Mouse (Mus musculus) heart, postnatal 0 days (tissue): ENCODE results near the gene Ercc6. TPM values are rescaled to one million over a fixed set of nuclear protein-coding genes. Genes with fewer than 3 reads are reported as not detected.

ENCODE experiments used
- ATAC-seq: fragments of 200-750 bp; cut with Nextera tagmentation; 2 replicates; pipeline ENCODE4 v1.8.0; 2017; ENCODE audit warnings: low read depth, moderate number of reproducible peaks, moderate library complexity; ENCODE audit not compliant: insufficient read depth
- DNase-seq: peaks from one replicate; pipeline ENCODE4 v3.0.0-alpha.2; 2016; ENCODE audit warnings: low spot score
- H3K27ac ChIP-seq: fragments of 300-500 bp; sonication (generic); 2 replicates; pipeline ENCODE4 v1.5.1; 2014; ENCODE audit warnings: low read depth, mild to moderate bottlenecking
- H3K27me3 ChIP-seq: fragments of 300-500 bp; sonication (generic); 2 replicates; pipeline ENCODE4 v1.6.1; 2014; ENCODE audit warnings: low read length, mixed read lengths; ENCODE audit not compliant: control insufficient read depth, insufficient read depth
- H3K36me3 ChIP-seq: fragments of 300-500 bp; sonication (generic); replicated peaks from 2 replicates; pipeline ENCODE4 v1.6.1; 2014; ENCODE audit warnings: low read length, mixed read lengths; ENCODE audit not compliant: control insufficient read depth, insufficient read depth
- H3K4me1 ChIP-seq: fragments of 300-500 bp; sonication (generic); 2 replicates; pipeline ENCODE4 v1.6.1; 2014; ENCODE audit warnings: antibody characterized with exemption; ENCODE audit not compliant: control insufficient read depth, insufficient read depth
- H3K4me2 ChIP-seq: fragments of 300-500 bp; sonication (generic); 2 replicates; pipeline ENCODE4 v1.6.1; 2014; ENCODE audit warnings: low read depth, mild to moderate bottlenecking, low read length, moderate library complexity
- H3K4me3 ChIP-seq: fragments of 300-500 bp; sonication (generic); 2 replicates; pipeline ENCODE4 v1.5.1; 2014; ENCODE audit warnings: low read depth, low read length
- H3K9ac ChIP-seq: fragments of 300-500 bp; sonication (generic); replicated peaks from 2 replicates; pipeline ENCODE4 v1.6.1; 2014; ENCODE audit warnings: low read depth, low read length, mixed read lengths
- H3K9me3 ChIP-seq: fragments of 300-500 bp; sonication (generic); replicated peaks from 2 replicates; pipeline ENCODE4 v1.6.1; 2016; ENCODE audit warnings: low read length; ENCODE audit not compliant: control insufficient read depth
- CTCF ChIP-seq: IDR thresholded peaks from 2 replicates; pipeline ENCODE4 v1.5.1; 2016; ENCODE audit warnings: antibody characterized with exemption, control low read depth, low read depth
- EP300 ChIP-seq: IDR thresholded peaks from 2 replicates; pipeline ENCODE4 v1.6.1; 2016; ENCODE audit warnings: antibody characterized with exemption, low read depth
- WGBS: fragments of 180-500 bp; shearing (Covaris S2); extraction: QIAGEN DNeasy Blood & Tissue Kit; methylation state at CpG from one replicate; pipeline ENCODE4 v1.1.7; 2014; 5-methylcytosine and 5-hydroxymethylcytosine counted together
- polyA plus RNA-seq: library from polyadenylated mRNA; unstranded; fragments of >200 nt; fragmentation: Nextera tagmentation; extraction: Ambion mirVana; gene quantifications from 2 replicates; pipeline ENCODE4 v1.2.1, GENCODE M21; 2015
- total RNA-seq: library from RNA; depleted of rRNA; stranded (reverse); fragments of >200 nt; gene quantifications from 2 replicates; pipeline ENCODE4 v1.2.3, GENCODE M21; 2014; ENCODE audit warnings: low replicate concordance

Ercc6 gene
- total and polyA plus RNA-seq, 2 experiments from 2014 or later, result 5.2 to 5.5 TPM

GRCm38 (mm10) chr14:32472996-32473395 is 40.3 kb upstream of the Ercc6 start:
- Histone ChIP-seq H3K4me1 (no peaks in the 10 kb centered on the region), H3K36me3 (no peaks in the 10 kb centered on the region), H3K9me3 (no peaks in the 10 kb centered on the region), H3K27ac (no peak overlapping the region), H3K4me3 (no peak overlapping the region), H3K9ac (no peak overlapping the region), H3K4me2 (no peak overlapping the region), H3K27me3 (no peaks in the 10 kb centered on the region; the same call in 1 of the 2 replicates)
- ATAC-seq (0 out of 2 replicates have a peak, but pooled peaks have one; percentile 33), DNase-seq (peak; percentile 41)
- WGBS, result 10% methylated on average over 4 of the region's 4 CpGs
- TF ChIP-seq EP300 (no peak), CTCF (peak; percentile 70)

GRCm38 (mm10) chr14:32476559-32476958 is 36.8 kb upstream of the Ercc6 start:
- Histone ChIP-seq H3K27ac (no peak overlapping the region), H3K9ac (no peak overlapping the region), H3K4me1 (no peaks in the 10 kb centered on the region), H3K4me3 (no peak overlapping the region), H3K27me3 (0 out of 2 replicates have a peak, but pooled peaks cover 2% of the 10 kb centered on the region), H3K4me2 (no peak overlapping the region), H3K36me3 (no peaks in the 10 kb centered on the region), H3K9me3 (no peaks in the 10 kb centered on the region)
- DNase-seq (no peak), ATAC-seq (no peak)
- WGBS, result 58% methylated on average over 6 of the region's 6 CpGs
- TF ChIP-seq CTCF (no peak), EP300 (no peak)

- DNase-seq (no peak), ATAC-seq (no peak)
- Histone ChIP-seq H3K4me1 (no peaks in the 10 kb centered on the region), H3K36me3 (no peaks in the 10 kb centered on the region), H3K4me2 (no peak overlapping the region), H3K27me3 (0 out of 2 replicates have a peak, but pooled peaks cover 2% of the 10 kb centered on the region), H3K27ac (no peak overlapping the region), H3K4me3 (no peak overlapping the region), H3K9me3 (no peaks in the 10 kb centered on the region), H3K9ac (no peak overlapping the region)
- 30% methylated on average over 1 of the region's 1 CpGs for whole genome bisulfite sequencing
- no peak for TF ChIP-seq EP300
- no peak for TF ChIP-seq CTCF
These were observed 35.7 kb upstream of the Ercc6 start for GRCm38 (mm10) chr14:32477581-32477980.

GRCm38 (mm10) chr14:32482061-32482460 is 31.3 kb upstream of the Ercc6 start:
- Histone ChIP-seq H3K27ac (no peak overlapping the region), H3K9me3 (no peaks in the 10 kb centered on the region), H3K27me3 (0 out of 2 replicates have a peak, but pooled peaks cover 6% of the 10 kb centered on the region), H3K9ac (no peak overlapping the region), H3K4me3 (no peak overlapping the region), H3K4me2 (no peak overlapping the region), H3K4me1 (no peaks in the 10 kb centered on the region), H3K36me3 (no peaks in the 10 kb centered on the region)
- TF ChIP-seq CTCF (peak; percentile 94), EP300 (no peak)
- ATAC-seq, result no peak
- DNase-seq, result peak; percentile 25
- WGBS, result 9% methylated on average over 3 of the region's 3 CpGs

GRCm38 (mm10) chr14:32492521-32492920 is 20.8 kb upstream of the Ercc6 start:
- no peak overlapping the region for H3K9ac ChIP-seq
- 13% methylated on average over 13 of the region's 13 CpGs for WGBS
- no peaks in the 10 kb centered on the region for H3K36me3 ChIP-seq
- H3K4me2 ChIP-seq, result peak overlapping the region; percentile 42
- H3K4me1 ChIP-seq, result no peaks in the 10 kb centered on the region
- no peak for TF ChIP-seq CTCF
- no peak for TF ChIP-seq EP300
- peaks cover 8% of the 10 kb centered on the region; the same call in 1 of the 2 replicates for H3K27me3 ChIP-seq
- H3K4me3 ChIP-seq, result peak overlapping the region; percentile 29
- no peaks in the 10 kb centered on the region for H3K9me3 ChIP-seq
- no peak for ATAC-seq
- no peak overlapping the region for H3K27ac ChIP-seq
- DNase-seq, result peak; percentile 26

- WGBS, result 45% methylated on average over 8 of the region's 8 CpGs
- DNase-seq (no peak), ATAC-seq (no peak)
- no peak overlapping the region for H3K9ac ChIP-seq
- H3K4me1 ChIP-seq, result no peaks in the 10 kb centered on the region
- no peak overlapping the region for H3K4me3 ChIP-seq
- no peak overlapping the region for H3K27ac ChIP-seq
- TF ChIP-seq EP300, result no peak
- no peak for TF ChIP-seq CTCF
- no peak overlapping the region for H3K4me2 ChIP-seq
- H3K36me3 ChIP-seq, result no peaks in the 10 kb centered on the region
- peaks cover 8% of the 10 kb centered on the region; the same call in 1 of the 2 replicates for H3K27me3 ChIP-seq
- no peaks in the 10 kb centered on the region for H3K9me3 ChIP-seq
These were observed 17.0 kb upstream of the Ercc6 start for GRCm38 (mm10) chr14:32496115-32496850.
